9 mouse cellular contexts compared by ENCODE assay signal in the genomic region with DNA sequence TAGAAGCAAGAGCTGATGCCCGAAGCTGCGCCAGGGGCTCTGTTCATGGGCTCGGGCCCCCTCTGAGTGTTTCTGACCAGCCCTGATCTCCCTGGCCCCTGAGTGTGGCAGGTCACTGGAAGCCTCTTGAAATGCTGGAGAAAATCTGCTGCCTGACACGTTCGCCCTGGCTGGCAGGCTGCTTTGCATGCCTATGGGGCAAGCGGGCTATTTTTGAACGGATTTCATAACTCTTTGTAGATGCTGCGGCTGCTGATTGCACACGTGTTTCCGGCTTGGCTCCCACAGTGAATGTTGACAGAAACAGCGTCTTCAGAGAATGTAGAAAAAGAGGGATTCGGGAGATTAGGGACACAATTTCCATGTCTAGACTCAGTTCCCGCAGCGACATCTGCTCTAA.
DNase-seq lines count a peak whose midpoint lies in the region; ATAC-seq and TF ChIP-seq lines count a peak whose summit lies in the region.
"Had no signal": no experiment of that assay in that cellular context is flagged by ENCODE, and none has a peak within 500 bp of the region (broad histone marks: within the 10 kb centered on the region; RNA-seq: fewer than 3 reads in every experiment).

No protein-coding gene starts in this region.

- H3K36me3 ChIP-seq in intestine, postnatal 0 days (ENCODE audit: control insufficient read depth, insufficient read depth): no peaks in the 10 kb centered on the region
- H3K36me3 ChIP-seq: liver, embryonic 15.5 days had no signal

- H3K4me1 ChIP-seq in bone marrow, adult 2 months (ENCODE audit: control insufficient read depth, insufficient read depth, low read length): peaks cover 7% of the 10 kb centered on the region
- no peaks in the 10 kb centered on the region for H3K4me1 ChIP-seq in lung, adult 2 months (ENCODE audit: control insufficient read depth, insufficient read depth, low read length)
- no peaks in the 10 kb centered on the region for H3K4me1 ChIP-seq in intestine, postnatal 0 days (replicated peaks; ENCODE audit: control insufficient read depth, insufficient read depth, low read length)
- H3K4me1 ChIP-seq: liver, embryonic 15.5 days had no signal

- WGBS in bone marrow, adult 2 months: 34% methylated on average over 14 of the region's 14 CpGs
- WGBS in lung, adult 2 months: 27% methylated on average over 14 of the region's 14 CpGs
- WGBS in intestine, postnatal 0 days: 74% methylated on average over 14 of the region's 14 CpGs

- no peak for ATAC-seq in intestine, postnatal 0 days

- intact Hi-C loops in gastrocnemius, postnatal 14 days (cut with DNase I; ENCODE audit: low total_unique reads): no loop called here

- peak overlapping the region; percentile 83 for H3K27ac ChIP-seq in bone marrow, adult 2 months (ENCODE audit: control insufficient read depth, insufficient read depth, low read depth, low read length, poor library complexity)
- no peak overlapping the region for H3K27ac ChIP-seq in intestine, postnatal 0 days (ENCODE audit: low read depth, low read length)
- H3K27ac ChIP-seq: liver, embryonic 15.5 days had no signal

- no peak overlapping the region for H3K4me2 ChIP-seq in intestine, postnatal 0 days (replicated peaks; ENCODE audit: low read depth)
- H3K4me2 ChIP-seq: liver, embryonic 15.5 days had no signal

- H3K9ac ChIP-seq in intestine, postnatal 0 days (ENCODE audit: low read depth, low read length): no peak overlapping the region
- H3K9ac ChIP-seq: liver, embryonic 15.5 days had no signal

- peak; percentile 5 for DNase-seq in ovary, adult 18-20 months (ENCODE audit: low spot score)
- no peak for DNase-seq in ovary, postnatal 14 days (ENCODE audit: low spot score)
- DNase-seq in gastrocnemius, postnatal 14 days: peak; percentile 67
- peak; percentile 33 for DNase-seq in kidney, postnatal 10 days
- peak; percentile 38 for DNase-seq in lung, adult 2 months
- DNase-seq in right cerebral cortex, postnatal 14 days: peak; percentile 20

- no peaks in the 10 kb centered on the region for H3K27me3 ChIP-seq in intestine, postnatal 0 days (replicated peaks; ENCODE audit: control insufficient read depth, insufficient read depth, low read length)
- H3K27me3 ChIP-seq: liver, embryonic 15.5 days had no signal

- H3K9me3 ChIP-seq in intestine, postnatal 0 days (ENCODE audit: control insufficient read depth): no peaks in the 10 kb centered on the region
- H3K9me3 ChIP-seq: liver, embryonic 15.5 days had no signal

- no peak for TF ChIP-seq POLR2A in bone marrow, adult 2 months (IDR thresholded peaks at IDR 0.05; ENCODE audit: borderline replicate concordance, control insufficient read depth, low read depth, low read length)
- no peak for TF ChIP-seq POLR2A in lung, adult 2 months (IDR thresholded peaks at IDR 0.05; ENCODE audit: borderline replicate concordance, extremely low read depth, low read depth, low read length)

- TF ChIP-seq CTCF in bone marrow, adult 2 months (IDR thresholded peaks at IDR 0.05; ENCODE audit: control insufficient read depth, insufficient read depth, low read length): no peak
- no peak for TF ChIP-seq CTCF in lung, adult 2 months (IDR thresholded peaks at IDR 0.05; ENCODE audit: insufficient read depth, low read length)
- TF ChIP-seq CTCF in intestine, postnatal 0 days (IDR thresholded peaks at IDR 0.05; ENCODE audit: low read depth): no peak

- peak overlapping the region; percentile 53 for H3K4me3 ChIP-seq in bone marrow, adult 2 months (replicated peaks; ENCODE audit: control insufficient read depth, low read depth, low read length)
- peak overlapping the region; percentile 0 for H3K4me3 ChIP-seq in lung, adult 2 months (replicated peaks; ENCODE audit: extremely low read depth, low read depth, low read length)
- no peak overlapping the region for H3K4me3 ChIP-seq in intestine, postnatal 0 days (ENCODE audit: low read depth, low read length)
- H3K4me3 ChIP-seq: liver, embryonic 15.5 days had no signal
